Mouse (Mus musculus) embryo, embryonic 10.5 days (tissue): ENCODE measurements around the gene Pkp1.

Experiments used
- DNase-seq: peaks from one replicate; pipeline ENCODE4 v3.0.0-alpha.2; 2015; ENCODE audit warnings: low spot score

The Pkp1 gene

DNA sequence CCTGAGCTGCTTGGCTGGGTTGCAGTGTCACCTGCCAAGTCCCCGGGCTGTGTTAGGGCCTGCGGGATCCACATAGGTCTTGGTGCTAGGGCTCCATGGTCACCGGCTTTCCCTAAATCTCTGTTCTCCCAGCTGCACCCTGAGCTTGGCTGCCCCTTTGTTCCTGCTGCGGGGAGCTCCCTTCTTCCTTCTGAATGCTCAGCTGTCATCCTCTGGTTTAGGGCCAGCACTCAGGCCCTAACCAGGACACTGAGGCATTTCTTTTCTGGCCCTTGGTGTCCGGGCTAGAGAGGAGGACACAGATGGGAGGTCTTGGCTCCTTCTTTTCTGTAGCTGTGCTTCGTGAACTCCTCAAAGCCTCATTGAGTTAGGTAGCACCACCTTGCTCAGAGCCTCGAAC lies 97.2 kb downstream of the Pkp1 start:
- DNase-seq, result no peak
